Mouse (Mus musculus): Measurements from ENCODE around the gene Sugp2.

DNA sequence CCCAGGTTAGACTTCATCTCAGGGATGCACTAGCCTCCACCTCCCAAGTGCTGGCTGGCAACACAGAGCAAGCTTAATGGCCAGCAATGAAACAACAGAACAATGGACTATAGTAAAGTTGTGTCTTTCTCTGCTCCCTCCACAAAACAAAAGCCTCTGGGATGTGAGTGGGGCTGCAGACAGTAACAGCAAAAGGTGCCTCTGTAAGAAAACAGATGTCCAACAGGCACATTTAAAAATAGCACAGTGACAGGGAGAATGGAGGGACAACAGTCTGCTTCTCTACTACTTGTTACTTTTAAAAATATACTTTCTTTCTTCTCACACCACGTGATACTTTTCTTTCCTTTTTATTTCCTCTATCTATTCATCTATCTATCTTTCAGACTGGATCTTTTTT lies 29.3 kb upstream of the Sugp2 start:
- TF ChIP-seq CTCF (IDR thresholded peaks at IDR 0.05; ENCODE audit: low read depth) (no peak), EP300 (IDR thresholded peaks at IDR 0.05; ENCODE audit: low read depth) (no peak)

Measured in liver, postnatal 0 days (tissue).